Mouse (Mus musculus) midbrain, embryonic 11.5 days (tissue): ENCODE data around the gene Btnl2. TPM values are rescaled to one million over a fixed set of nuclear protein-coding genes. Genes with fewer than 3 reads are reported as not detected.
"Not testable (repeated sequence)": the region's sequence is repeated elsewhere in the genome, so short reads cannot be mapped to it uniquely, and the experiment has no call there.

Experiments
- ATAC-seq: fragments of 200-750 bp; cut with Nextera tagmentation; 2 replicates; pipeline ENCODE4 v1.8.0; 2017; ENCODE audit warnings: moderate TSS enrichment, moderate library complexity; ENCODE audit not compliant: low FRiP score
- DNase-seq: peaks from one replicate; pipeline ENCODE4 v3.0.0; 2015; ENCODE audit warnings: low spot score; ENCODE audit errors: missing footprints
- H3K27ac ChIP-seq: fragments of 300-500 bp; sonication (generic); 2 replicates; pipeline ENCODE4 v1.5.1; 2014; ENCODE audit warnings: low read depth, low read length
- H3K27me3 ChIP-seq: fragments of 300-500 bp; sonication (generic); 2 replicates; pipeline ENCODE4 v1.6.1; 2014; ENCODE audit warnings: mild to moderate bottlenecking, low read length, moderate library complexity, mixed read lengths; ENCODE audit not compliant: control insufficient read depth, insufficient read depth
- H3K36me3 ChIP-seq: fragments of 300-500 bp; sonication (generic); 2 replicates; pipeline ENCODE4 v1.6.1; 2014; ENCODE audit warnings: mild to moderate bottlenecking, low read length, moderate library complexity, mixed read lengths; ENCODE audit not compliant: control insufficient read depth, insufficient read depth
- H3K4me1 ChIP-seq: fragments of 300-500 bp; sonication (generic); 2 replicates; pipeline ENCODE4 v1.6.1; 2014; ENCODE audit warnings: low read length; ENCODE audit not compliant: control insufficient read depth, insufficient read depth
- H3K4me2 ChIP-seq: fragments of 300-500 bp; sonication (generic); 2 replicates; pipeline ENCODE4 v1.6.1; 2014; ENCODE audit warnings: mild to moderate bottlenecking, moderate library complexity
- H3K4me3 ChIP-seq: fragments of 300-500 bp; sonication (generic); 2 replicates; pipeline ENCODE4 v1.5.1; 2014; ENCODE audit warnings: low read depth, low read length
- H3K9ac ChIP-seq: fragments of 300-500 bp; sonication (generic); 2 replicates; pipeline ENCODE4 v1.6.1; 2014; ENCODE audit warnings: low read length
- H3K9me3 ChIP-seq: fragments of 300-500 bp; sonication (generic); 2 replicates; pipeline ENCODE4 v1.6.1; 2016; ENCODE audit warnings: low read length; ENCODE audit not compliant: control insufficient read depth
- WGBS: fragments of 180-500 bp; shearing (Covaris S2); extraction: QIAGEN DNeasy Blood & Tissue Kit; methylation state at CpG from one replicate; pipeline ENCODE4 v1.1.7; 2014; 5-methylcytosine and 5-hydroxymethylcytosine counted together
- polyA plus RNA-seq: library from polyadenylated mRNA; unstranded; fragments of >200 nt; fragmentation: Nextera tagmentation; extraction: Ambion mirVana; gene quantifications from 2 replicates; pipeline ENCODE4 v1.2.1, GENCODE M21; 2014

Gene Btnl2
- 0.07 TPM in 1 of 2 replicates, not detected in the other for polyA plus RNA-seq

DNA sequence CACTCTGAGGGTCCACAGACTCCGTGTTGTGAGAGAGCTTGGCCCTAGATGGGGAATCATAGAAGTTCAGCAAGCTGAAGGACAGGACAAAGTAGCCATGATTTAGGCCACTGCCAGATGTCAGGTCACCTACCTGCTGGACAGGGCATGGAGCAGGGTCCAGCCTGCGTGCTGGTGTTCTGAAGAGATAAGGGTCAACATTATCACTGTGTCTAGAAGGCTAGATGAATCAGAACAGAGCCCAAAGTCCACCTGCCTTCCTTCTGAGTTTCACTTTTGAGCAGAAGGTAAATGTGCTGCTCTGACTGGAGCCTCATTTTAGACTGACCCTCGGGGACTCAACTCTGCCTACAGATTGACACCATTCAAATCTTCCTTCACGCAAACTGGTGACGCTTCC, at the start of gene Btnl2:
Gene Btnl2, plus strand, starts transcription at position 284 of the 400 bp plus-strand sequence.
- Histone ChIP-seq H3K4me3 (no peak within 1 kb of the TSS), H3K36me3 (no peaks in the 10 kb centered on the region), H3K9ac (no peak within 1 kb of the TSS), H3K4me2 (no peak within 1 kb of the TSS), H3K4me1 (no peaks in the 10 kb centered on the region), H3K9me3 (no peaks in the 10 kb centered on the region), H3K27me3 (no peaks in the 10 kb centered on the region), H3K27ac (no peak within 1 kb of the TSS)
- ATAC-seq (no peak), DNase-seq (no peak)
- 92% methylated on average over 5 of the region's 5 CpGs for WGBS

- H3K9me3 ChIP-seq: no peaks in the 10 kb centered on the region
- peak; percentile 68; the same call in 1 of the 2 replicates for ATAC-seq
- no peak within 1 kb of the TSS for H3K9ac ChIP-seq
- H3K4me3 ChIP-seq: no peak within 1 kb of the TSS
- no peaks in the 10 kb centered on the region for H3K27me3 ChIP-seq
- DNase-seq: peak; percentile 95
- no peak within 1 kb of the TSS for H3K27ac ChIP-seq
- H3K36me3 ChIP-seq: no peaks in the 10 kb centered on the region
- no peaks in the 10 kb centered on the region for H3K4me1 ChIP-seq
- H3K4me2 ChIP-seq: no peak within 1 kb of the TSS
Measured at GRCm38 (mm10) chr17:34305380-34306030, 49.1 kb upstream of the Btnl2 start, which contains the start of gene H2-Eb1. TSS of gene H2-Eb1 (plus strand) at chr17:34305867.

DNA sequence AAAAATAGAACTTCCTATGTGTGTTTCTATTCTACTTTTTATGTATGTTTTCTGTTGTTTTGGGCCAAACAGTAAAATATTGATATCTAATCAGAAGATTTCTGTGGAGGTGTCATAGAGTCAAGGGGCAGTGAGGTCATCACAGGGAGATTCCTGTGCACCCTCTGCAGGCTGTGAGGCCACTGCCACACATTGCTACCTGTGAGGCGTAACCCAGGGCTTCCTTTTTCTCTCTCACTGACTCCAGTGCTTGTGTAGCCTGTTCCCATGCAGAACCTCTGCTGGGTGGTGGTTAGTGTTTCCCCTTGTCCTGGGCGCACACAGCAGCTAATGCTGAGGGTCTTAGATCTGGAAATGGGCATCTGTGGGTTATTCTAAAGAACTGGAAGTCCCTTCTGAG, 48.2 kb upstream of the Btnl2 start:
- Histone ChIP-seq H3K4me1 (no peaks in the 10 kb centered on the region), H3K9ac (no peak overlapping the region), H3K9me3 (no peaks in the 10 kb centered on the region), H3K4me2 (no peak overlapping the region), H3K27ac (no peak overlapping the region), H3K36me3 (no peaks in the 10 kb centered on the region), H3K27me3 (no peaks in the 10 kb centered on the region), H3K4me3 (no peak overlapping the region)
- 76% methylated on average over 2 of the region's 2 CpGs for WGBS
- ATAC-seq: no peak
- no peak for DNase-seq

GRCm38 (mm10) chr17:34307216-34307615, 47.4 kb upstream of the Btnl2 start:
- no peak for ATAC-seq

DNA sequence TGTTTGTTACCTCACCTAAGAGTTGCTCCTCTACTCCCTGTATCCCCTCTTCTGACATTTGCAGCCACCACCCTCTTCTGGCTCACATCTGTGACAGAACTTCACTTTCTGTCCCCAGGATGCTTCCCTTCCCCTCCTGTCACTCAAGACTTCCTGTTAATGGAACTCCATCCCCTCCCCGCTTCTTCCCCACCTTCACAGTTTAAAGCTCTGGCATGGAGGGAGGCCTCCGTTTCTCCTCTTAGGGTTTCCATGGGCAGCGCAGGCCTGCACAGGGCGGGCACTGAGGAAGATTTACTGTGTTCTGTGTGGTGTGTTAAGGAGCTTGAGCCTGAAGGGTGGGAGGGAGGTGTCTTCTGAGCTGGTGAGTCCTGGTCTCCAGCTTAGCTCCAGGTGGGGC, 46.5 kb upstream of the Btnl2 start:
- no peak overlapping the region for H3K4me3 ChIP-seq
- DNase-seq: no peak
- 86% methylated on average over 4 of the region's 4 CpGs for WGBS
- H3K27ac ChIP-seq: no peak overlapping the region
- ATAC-seq: no peak
- no peak overlapping the region for H3K4me2 ChIP-seq
- H3K4me1 ChIP-seq: no peaks in the 10 kb centered on the region
- H3K27me3 ChIP-seq: no peaks in the 10 kb centered on the region
- no peaks in the 10 kb centered on the region for H3K36me3 ChIP-seq
- H3K9ac ChIP-seq: no peak overlapping the region
- H3K9me3 ChIP-seq: no peaks in the 10 kb centered on the region

More at GRCm38 (mm10) chr17:34307216-34307615, 47.4 kb upstream of the Btnl2 start:
- Histone ChIP-seq H3K27me3 (no peaks in the 10 kb centered on the region), H3K36me3 (no peaks in the 10 kb centered on the region), H3K9me3 (no peaks in the 10 kb centered on the region), H3K4me2 (no peak overlapping the region), H3K4me3 (no peak overlapping the region), H3K4me1 (no peaks in the 10 kb centered on the region), H3K9ac (no peak overlapping the region), H3K27ac (no peak overlapping the region)
- no peak for DNase-seq

- H3K27ac ChIP-seq: no peak overlapping the region
- H3K4me1 ChIP-seq: no peaks in the 10 kb centered on the region
- ATAC-seq (peak; percentile 31; the same call in 1 of the 2 replicates), DNase-seq (no peak)
- H3K4me2 ChIP-seq: peak overlapping the region; percentile 75
- H3K9me3 ChIP-seq: no peaks in the 10 kb centered on the region
- H3K27me3 ChIP-seq: no peaks in the 10 kb centered on the region
- peak overlapping the region; percentile 56 for H3K4me3 ChIP-seq
- no peaks in the 10 kb centered on the region for H3K36me3 ChIP-seq
- peak overlapping the region; percentile 68 for H3K9ac ChIP-seq
- WGBS: 30% methylated on average over 10 of the region's 10 CpGs
Measured at GRCm38 (mm10) chr17:34309225-34309624, 45.4 kb upstream of the Btnl2 start.

DNA sequence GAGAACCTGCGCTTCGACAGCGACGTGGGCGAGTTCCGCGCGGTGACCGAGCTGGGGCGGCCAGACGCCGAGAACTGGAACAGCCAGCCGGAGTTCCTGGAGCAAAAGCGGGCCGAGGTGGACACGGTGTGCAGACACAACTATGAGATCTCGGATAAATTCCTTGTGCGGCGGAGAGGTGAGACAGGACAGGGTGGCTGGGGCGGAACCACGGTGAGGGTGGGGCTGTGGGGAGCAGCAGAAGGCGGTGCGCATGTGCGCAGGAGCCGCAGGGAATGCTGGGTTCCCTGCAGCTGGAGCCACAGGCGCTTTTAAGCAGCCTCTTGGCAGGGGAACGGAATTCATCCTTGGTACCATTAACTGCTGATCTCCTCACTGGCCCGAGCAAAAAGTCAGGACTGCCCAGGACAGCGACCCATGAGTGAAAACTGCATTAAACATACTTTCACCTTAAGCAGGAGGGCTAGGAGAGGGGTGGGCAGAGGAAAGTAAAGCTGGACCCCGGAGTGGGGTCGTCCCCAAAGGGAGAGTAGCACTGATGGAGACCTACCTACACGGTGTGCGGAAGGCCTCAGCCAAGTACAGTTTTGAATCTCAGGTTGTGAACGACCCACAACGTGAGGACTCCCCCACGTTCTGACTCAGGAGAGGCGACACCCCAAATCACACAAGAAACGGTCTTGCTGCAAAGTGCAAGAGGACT, 44.8 kb upstream of the Btnl2 start:
- Histone ChIP-seq H3K27me3 (no peaks in the 10 kb centered on the region), H3K4me3 (peak overlapping the region; percentile 56), H3K9me3 (no peaks in the 10 kb centered on the region), H3K4me1 (no peaks in the 10 kb centered on the region), H3K9ac (peak overlapping the region; percentile 68), H3K36me3 (no peaks in the 10 kb centered on the region), H3K27ac (no peak overlapping the region), H3K4me2 (peak overlapping the region; percentile 75)
- 25% methylated on average over 38 of the region's 38 CpGs for WGBS
- DNase-seq (peak; percentile 95), ATAC-seq (peak; percentile 86)

DNA sequence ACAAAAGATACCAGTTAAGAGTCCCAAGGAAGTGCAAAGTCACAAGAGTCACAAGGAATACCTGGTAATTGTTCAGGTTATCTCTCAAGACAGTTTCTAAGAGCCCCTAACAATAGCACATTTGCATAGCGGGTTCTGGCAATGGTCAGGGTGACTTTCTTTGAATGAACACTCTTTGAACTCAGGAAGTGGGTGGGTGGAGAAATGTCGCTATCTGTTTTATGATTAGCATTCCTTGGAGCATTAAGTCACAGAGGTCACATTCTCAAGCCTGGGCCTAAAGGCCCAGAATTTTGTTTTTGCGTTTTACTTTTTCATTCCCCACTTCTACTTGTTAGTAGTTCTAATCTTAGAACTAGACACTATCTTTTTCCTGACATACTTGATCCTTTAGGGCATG, 44.1 kb upstream of the Btnl2 start:
- not testable (repeated sequence) for H3K9ac ChIP-seq, H3K4me3 ChIP-seq, H3K4me1 ChIP-seq, H3K27ac ChIP-seq, H3K27me3 ChIP-seq, H3K36me3 ChIP-seq, H3K9me3 ChIP-seq, H3K4me2 ChIP-seq, ATAC-seq, DNase-seq
- 87% methylated on average over 3 of the region's 3 CpGs for WGBS

DNA sequence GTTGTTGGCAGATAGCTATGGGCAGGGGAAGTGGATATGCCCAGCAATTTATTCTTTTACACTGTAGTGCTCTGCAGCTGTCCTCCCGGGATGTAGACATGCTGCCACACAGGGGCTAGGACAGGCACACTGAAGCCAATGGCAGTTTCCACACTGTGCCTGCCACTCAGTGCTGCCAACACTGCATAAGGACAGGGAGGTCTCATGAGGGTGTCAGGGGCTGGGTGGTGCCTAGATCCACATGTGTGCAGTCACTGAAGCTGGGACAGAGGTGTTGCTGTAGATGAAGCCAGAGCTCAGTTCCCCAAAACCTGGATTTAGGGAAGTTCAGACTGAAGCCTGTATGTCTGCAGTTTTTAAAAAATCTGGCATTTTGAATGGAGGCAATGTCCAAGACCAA, 42.4 kb upstream of the Btnl2 start:
- 82% methylated on average over 1 of the region's 1 CpGs for WGBS
- Histone ChIP-seq H3K4me3 (no peak overlapping the region), H3K27ac (no peak overlapping the region), H3K4me1 (no peaks in the 10 kb centered on the region), H3K9ac (no peak overlapping the region), H3K4me2 (no peak overlapping the region), H3K36me3 (no peaks in the 10 kb centered on the region), H3K9me3 (no peaks in the 10 kb centered on the region), H3K27me3 (no peaks in the 10 kb centered on the region)
- no peak for ATAC-seq
- no peak for DNase-seq
